Mouse (Mus musculus): Measurements from ENCODE around the gene Zfp865.

GRCm38 (mm10) chr7:4996003-4996895 is 23.9 kb upstream of the Zfp865 start, which contains the start of gene Zfp579:
- TF ChIP-seq CTCF (IDR thresholded peaks at IDR 0.05; ENCODE audit: borderline replicate concordance, extremely low read depth, insufficient read depth, insufficient read length) (no peak), POLR2A (IDR thresholded peaks at IDR 0.05; ENCODE audit: borderline replicate concordance, extremely low read depth, insufficient read depth, insufficient read length, poor library complexity, severe bottlenecking) (peak; percentile 77; the same call in 1 of the 2 replicates)
